Mouse (Mus musculus): Measurements from ENCODE around the gene Plxnc1. TPM values are rescaled to one million over a fixed set of nuclear protein-coding genes. Genes with fewer than 3 reads are reported as not detected.
A peak's percentile ranks its signal among the peaks of the same experiment; 100 is the strongest.

Plxnc1 gene
- polyA plus RNA-seq, 2 experiments from 2014 or later, result 23.6 to 29.0 TPM

GRCm38 (mm10) chr10:94918618-94919017, 26.0 kb downstream of the Plxnc1 start:
- ATAC-seq, result no peak

- no peak for ATAC-seq
Observed at GRCm38 (mm10) chr10:94917990-94918389, 26.6 kb downstream of the Plxnc1 start.

- ATAC-seq, result peak; percentile 69
Observed at GRCm38 (mm10) chr10:94917354-94917753, 27.3 kb downstream of the Plxnc1 start.

GRCm38 (mm10) chr10:94916610-94917009, 28.0 kb downstream of the Plxnc1 start:
- no peak for ATAC-seq

- no peak for ATAC-seq
Observed at GRCm38 (mm10) chr10:94915746-94916145, 28.9 kb downstream of the Plxnc1 start.

- ATAC-seq, result no peak
Observed at GRCm38 (mm10) chr10:94914081-94914480, 30.6 kb downstream of the Plxnc1 start.

- ATAC-seq, result no peak
Observed at GRCm38 (mm10) chr10:94913336-94913739, 31.3 kb downstream of the Plxnc1 start.

GRCm38 (mm10) chr10:94912551-94912950, 32.1 kb downstream of the Plxnc1 start:
- ATAC-seq, result no peak

GRCm38 (mm10) chr10:94911102-94911501, 33.5 kb downstream of the Plxnc1 start:
- no peak for ATAC-seq

DNA sequence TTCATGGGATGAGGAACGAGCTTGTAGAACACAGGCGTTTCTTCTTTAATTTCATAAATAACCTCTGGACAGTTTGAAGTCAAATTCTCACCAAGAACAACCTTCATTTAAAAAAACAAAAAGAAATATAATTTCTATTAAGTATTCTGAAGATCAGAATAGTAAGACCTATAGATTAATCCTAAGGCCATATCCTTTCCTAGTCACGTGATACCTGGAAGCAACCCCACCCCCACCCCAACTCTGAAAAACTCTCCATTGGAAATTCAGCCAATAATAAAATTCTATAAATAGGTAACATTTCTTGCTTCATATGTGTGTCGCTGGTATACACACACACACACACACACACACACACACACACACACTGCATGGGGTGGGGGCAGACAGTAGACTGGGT, 34.1 kb downstream of the Plxnc1 start:
- no peak for ATAC-seq

DNA sequence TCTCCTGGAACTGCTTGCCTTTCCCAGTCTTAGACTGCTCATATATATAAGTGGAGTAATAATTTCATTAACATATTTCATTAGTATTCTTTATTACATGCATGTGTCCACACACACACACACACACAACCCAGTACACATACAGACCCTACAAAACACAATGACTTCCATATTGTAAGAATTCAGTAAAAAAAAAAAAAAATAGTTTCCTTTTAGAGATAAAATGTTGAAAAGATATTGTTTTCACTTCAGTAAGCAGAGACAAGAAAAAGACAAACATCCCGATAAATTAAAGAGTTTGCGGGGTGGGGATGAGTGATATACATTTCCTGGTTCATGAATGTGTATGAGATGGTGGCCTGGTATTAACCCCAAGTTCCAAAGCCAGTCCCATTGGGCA, 34.8 kb downstream of the Plxnc1 start:
- no peak for ATAC-seq

DNA sequence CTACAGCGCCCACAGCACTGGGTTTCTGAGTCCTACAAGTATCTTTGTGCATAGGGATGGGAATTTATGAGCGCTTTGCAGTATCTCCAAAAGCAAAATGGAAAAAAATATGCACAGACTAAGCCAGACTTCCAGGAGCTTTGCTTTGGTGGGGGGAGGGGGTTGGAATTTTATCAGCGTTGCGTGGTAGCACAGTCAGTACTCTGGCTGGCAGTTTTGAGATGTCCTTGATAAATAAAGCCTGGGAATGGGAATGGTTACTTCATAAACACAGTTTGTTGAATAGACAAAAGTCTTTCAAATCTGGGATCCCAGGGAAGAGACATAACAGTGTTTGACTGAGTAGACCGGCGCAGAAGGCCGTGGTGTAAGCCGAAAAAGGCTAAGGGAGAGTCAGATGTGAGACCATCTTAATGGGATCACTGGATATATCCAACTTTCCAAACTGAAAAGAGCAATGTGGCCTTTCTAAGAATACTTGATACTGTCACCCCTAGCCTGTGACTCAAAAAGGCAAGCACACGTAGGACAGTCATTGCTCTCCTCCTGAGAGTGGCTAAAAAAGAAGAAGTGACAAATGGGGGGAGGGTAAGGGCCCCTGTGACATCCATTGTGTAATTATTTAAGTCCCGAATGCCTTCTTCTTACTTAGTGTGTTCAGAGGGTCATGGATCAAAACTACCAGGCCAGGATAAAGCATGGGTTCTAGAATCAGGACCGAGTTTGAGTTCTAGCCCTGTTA, 35.5 kb downstream of the Plxnc1 start:
- ATAC-seq, result no peak

GRCm38 (mm10) chr10:94905689-94906473, 38.8 kb downstream of the Plxnc1 start:
- ATAC-seq, result no peak

- ATAC-seq, result no peak
Observed at GRCm38 (mm10) chr10:94905219-94905618, 39.4 kb downstream of the Plxnc1 start.

DNA sequence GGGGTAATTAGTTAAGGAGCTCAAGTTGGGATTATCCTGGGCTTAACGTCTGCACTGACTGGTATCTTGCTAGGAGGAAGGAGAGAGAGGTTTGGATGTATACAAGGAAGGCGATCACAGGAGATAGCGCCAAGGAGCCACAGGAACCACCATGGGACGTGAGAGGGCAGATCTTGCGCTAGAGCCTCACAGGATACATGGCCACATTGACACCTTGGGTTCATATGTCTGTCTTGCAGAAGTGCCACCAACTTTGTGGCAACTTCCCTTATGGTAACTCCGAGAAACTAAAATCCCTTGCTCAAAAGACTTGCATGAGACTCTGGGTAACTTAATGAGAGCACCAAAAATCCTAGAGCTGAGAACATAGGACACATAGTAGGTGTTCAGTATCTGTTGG, 47.7 kb downstream of the Plxnc1 start:
- ATAC-seq, result no peak

DNA sequence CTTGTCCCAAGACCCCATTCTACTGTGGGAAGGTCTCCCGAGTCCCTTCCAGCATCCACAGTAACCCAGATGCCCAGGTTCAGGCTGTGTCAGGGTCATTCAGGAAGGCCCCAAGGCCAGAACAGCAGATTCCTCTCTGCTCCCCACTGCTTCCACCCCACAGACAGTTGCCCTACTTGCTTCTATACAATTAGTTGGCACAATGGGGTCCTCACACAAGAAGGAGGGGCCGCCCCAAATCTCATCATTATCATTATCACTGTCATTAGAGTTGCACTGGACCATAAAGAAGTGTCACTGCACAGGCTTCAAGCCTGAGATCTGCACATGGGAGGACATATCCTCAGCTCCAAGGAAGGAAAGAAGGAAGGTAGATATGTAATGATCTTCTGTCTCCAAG, 48.3 kb downstream of the Plxnc1 start:
- no peak for ATAC-seq

DNA sequence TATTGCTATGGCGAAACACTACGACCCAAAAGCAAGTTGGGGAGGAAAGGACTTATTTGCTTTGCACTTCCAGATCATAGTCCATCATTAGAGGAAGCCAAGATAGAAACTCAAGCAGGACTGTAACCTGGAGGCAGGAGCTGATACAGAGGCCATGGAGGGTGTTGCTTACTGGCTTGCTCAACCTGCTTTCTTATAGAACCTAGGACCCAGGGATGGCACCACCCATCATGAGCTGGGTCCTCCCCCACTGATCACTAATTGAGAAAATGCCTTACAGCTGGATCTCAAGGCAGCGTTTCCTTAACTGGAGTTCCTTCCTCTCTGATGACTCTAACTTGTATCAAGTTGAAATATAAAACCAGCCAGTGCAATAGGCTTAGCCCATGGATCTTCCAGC, 48.8 kb downstream of the Plxnc1 start:
- ATAC-seq, result no peak

DNA sequence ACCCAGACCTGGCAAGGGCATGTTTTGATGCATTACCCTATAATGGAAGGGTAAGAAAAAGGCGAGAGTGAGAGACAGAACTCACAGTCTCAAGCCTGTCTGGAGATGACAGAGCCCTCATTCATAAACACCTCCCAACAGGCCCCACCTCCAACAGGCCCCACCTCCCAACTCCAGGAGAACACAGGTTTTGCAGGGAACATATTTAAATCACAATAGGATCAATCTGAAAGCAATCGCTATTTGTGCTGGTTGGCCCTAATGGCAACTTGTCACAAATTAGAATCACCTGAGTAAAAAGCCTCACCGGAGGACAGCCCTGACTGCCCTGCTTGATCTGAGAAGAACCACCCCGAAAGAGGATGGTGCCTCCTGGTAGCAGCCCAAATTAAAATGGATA, 54.9 kb downstream of the Plxnc1 start:
- no peak for ATAC-seq

GRCm38 (mm10) chr10:94883216-94883615, 61.4 kb downstream of the Plxnc1 start:
- ATAC-seq, result no peak

- no peak for ATAC-seq
Observed at GRCm38 (mm10) chr10:94871506-94871905, 73.1 kb downstream of the Plxnc1 start.

DNA sequence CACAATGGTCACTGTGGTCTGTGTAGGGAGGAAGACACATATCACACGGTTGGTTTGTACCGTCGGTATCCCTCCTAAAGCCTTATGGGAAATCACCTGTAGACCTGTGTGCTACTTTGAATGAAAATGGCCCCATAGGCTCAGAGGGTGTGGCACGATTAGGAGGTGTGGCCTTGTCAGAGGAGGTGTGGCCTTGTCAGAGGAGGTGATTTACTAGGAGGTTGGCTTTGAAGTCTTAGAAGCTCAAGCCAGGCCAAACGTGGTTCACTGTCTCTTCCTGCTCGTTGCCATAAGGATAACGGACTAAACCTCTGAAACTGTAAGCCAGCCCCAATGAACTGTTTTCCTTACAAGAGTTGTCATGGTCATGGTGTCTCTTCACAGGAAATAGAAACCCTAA, 73.5 kb downstream of the Plxnc1 start:
- ATAC-seq, result no peak

DNA sequence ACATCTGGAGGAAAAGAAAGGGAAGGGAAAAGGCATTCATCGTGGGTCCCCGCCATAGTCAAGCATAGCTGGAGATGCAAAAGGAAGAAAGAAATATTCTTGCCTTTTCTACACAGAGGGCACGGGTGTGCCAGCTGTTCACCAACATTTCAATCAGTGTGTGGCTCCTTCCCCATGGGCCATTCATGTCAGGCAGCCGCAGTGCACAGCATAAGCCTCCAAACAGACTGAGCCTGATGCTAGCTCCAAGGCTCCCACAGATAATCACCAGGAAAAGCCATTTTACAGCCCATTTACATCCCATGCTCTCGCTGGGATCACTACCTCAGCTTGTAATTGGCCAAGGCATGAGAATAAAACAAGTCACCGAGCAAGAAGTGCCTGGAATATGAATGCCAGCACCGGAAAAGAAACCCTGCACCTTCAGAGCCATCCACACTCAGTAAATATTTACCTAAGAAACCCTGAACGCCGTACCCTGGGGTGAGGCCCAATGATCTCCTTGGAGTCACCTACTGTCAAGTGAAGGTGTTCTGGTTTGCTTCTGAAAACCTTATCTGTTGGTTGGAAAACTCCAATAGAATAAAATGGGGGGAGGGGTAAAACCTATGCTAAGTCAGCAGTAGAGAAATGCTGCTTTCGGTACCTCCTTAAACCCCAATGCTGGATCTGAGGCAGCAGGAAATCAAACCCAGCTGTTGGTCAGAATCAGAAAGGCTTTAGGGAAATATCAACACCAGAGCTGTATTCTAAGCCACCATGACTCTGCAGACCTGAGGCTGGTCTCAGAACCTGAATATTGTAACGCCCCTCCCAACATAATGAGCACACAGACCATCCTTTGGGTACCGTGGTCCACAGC, 77.4 kb downstream of the Plxnc1 start:
- no peak for ATAC-seq

GRCm38 (mm10) chr10:94865206-94865605, 79.4 kb downstream of the Plxnc1 start:
- peak; percentile 23 for ATAC-seq

Data from CD4-positive, CD25-positive, alpha-beta regulatory T cell, adult 4 months (primary cell).